Mouse (Mus musculus): Measurements from ENCODE around the gene Rest. TPM values are rescaled to one million over a fixed set of nuclear protein-coding genes. Genes with fewer than 3 reads are reported as not detected.

Rest gene
- polyA plus RNA-seq, 1 experiment from 2014 or later: 21.1 TPM

DNA sequence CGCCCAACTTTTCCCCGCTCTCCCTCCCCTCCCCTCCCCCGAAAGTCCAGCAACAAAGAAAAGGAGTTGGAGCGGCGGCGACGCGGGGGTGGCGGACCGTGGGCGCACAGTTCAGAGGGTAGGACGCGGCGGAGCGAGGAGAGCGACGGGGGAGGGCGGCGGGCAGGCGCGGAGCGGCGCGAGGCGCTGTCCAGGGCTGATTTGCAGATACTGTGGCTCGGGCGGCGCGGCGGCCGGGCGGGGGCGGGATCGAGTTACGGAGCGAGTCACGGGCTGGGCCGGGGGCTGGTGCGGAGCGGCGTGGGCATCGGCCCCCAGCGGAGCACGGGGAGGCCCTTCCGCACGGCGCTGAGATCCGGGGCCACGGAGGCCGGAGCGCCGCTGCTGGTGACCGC is 377 bp downstream of the Rest start:
- Histone ChIP-seq H3K4me1 (peaks cover 28% of the 10 kb centered on the region), H3K9ac (peak overlapping the region; percentile 98), H3K4me2 (peak overlapping the region; percentile 75), H3K27ac (replicated peaks) (peak overlapping the region; percentile 98), H3K4me3 (peak overlapping the region; percentile 94), H3K27me3 (replicated peaks) (no peaks in the 10 kb centered on the region), H3K36me3 (peaks cover 26% of the 10 kb centered on the region), H3K9me3 (no peaks in the 10 kb centered on the region)
- 0% methylated on average over 33 of the region's 53 CpGs for WGBS
- ATAC-seq (ENCODE audit: extremely low read depth, insufficient number of reproducible peaks, low FRiP score, low TSS enrichment): peak; percentile 82

DNA sequence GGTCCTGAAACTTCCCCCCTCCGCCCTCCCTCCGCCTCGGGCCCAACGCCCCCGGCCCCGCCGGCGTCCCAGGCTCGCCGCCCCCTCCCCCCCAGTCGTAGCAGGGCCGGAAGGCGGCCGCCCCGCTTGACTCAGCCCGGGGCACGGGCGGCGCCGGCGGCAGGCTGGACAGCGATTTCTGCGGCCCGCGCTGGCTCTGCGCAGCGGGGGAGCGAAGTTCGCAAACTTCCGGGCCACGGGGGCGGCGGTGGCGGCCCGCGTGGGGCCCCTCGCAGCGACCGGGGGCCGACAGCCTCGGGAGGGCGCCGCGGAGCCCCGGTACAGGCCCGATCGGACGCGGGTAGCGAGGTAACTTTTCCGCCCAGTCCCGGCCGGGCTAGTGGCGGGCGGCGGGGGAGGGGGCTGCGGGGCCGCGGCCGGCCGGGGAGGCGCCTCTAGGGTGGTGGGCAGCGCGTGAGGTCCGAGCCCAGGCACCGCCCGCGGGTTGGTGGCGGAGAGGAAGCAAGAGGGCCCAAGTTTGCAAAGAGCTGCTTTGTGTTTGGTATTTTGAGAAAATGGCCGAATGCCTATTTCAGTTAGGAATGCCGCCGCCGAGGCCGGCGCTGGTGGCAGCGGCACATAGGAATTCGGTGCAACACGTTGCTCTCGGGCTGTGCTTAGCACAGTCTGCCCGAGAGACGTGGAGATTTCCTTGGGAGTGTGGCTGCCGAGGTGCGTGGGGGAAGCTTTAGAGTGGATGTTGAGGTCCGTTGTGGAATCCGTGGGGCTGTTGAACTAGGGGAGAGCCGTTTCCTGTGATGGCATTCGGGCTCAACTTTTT is 985 bp downstream of the Rest start:
- Histone ChIP-seq H3K36me3 (peaks cover 32% of the 10 kb centered on the region), H3K27ac (replicated peaks) (peak overlapping the region; percentile 98), H3K9ac (peak overlapping the region; percentile 98), H3K4me3 (peak overlapping the region; percentile 94), H3K4me1 (peaks cover 30% of the 10 kb centered on the region), H3K9me3 (no peaks in the 10 kb centered on the region), H3K4me2 (peak overlapping the region; percentile 75), H3K27me3 (replicated peaks) (no peaks in the 10 kb centered on the region)
- under 1% methylated on average over 75 of the region's 87 CpGs for WGBS
- peak; percentile 41; the same call in 1 of the 2 replicates for ATAC-seq (ENCODE audit: extremely low read depth, insufficient number of reproducible peaks, low FRiP score, low TSS enrichment)

- H3K9ac ChIP-seq: peak overlapping the region; percentile 98
- peak overlapping the region; percentile 75 for H3K4me2 ChIP-seq
- H3K4me1 ChIP-seq: peaks cover 32% of the 10 kb centered on the region
- peak overlapping the region; percentile 94 for H3K4me3 ChIP-seq
- 2% methylated on average over 11 of the region's 11 CpGs for WGBS
- peak overlapping the region; percentile 98 for H3K27ac ChIP-seq (replicated peaks)
- peaks cover 39% of the 10 kb centered on the region for H3K36me3 ChIP-seq
- H3K27me3 ChIP-seq (replicated peaks): no peaks in the 10 kb centered on the region
- H3K9me3 ChIP-seq: no peaks in the 10 kb centered on the region
- no peak for ATAC-seq (ENCODE audit: extremely low read depth, insufficient number of reproducible peaks, low FRiP score, low TSS enrichment)
Measured at GRCm38 (mm10) chr5:77266886-77267401, 1.7 kb downstream of the Rest start.

DNA sequence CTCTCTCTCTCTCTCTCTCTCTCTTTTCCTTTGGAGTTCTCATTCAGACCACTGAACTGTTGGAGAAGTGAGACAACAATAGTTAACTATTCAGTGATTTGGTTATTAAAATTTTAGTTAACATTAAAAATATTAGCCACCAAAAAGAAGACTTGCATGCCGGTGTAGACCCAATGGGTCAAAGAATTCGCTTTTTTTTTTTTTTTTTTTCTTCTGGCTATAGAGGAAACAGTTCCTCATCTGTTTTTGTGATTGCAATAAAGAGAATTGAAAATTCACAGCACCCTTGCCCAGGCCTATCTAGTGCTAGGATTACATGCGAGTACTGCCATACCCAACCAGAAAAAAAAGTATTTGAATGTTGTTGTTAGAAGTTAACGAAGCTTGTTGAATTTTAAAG is 2.1 kb downstream of the Rest start:
- H3K4me1 ChIP-seq: peaks cover 32% of the 10 kb centered on the region
- WGBS: 62% methylated on average over 4 of the region's 4 CpGs
- H3K9ac ChIP-seq: peak overlapping the region; percentile 98
- no peaks in the 10 kb centered on the region for H3K9me3 ChIP-seq
- peak overlapping the region; percentile 94 for H3K4me3 ChIP-seq
- H3K27ac ChIP-seq (replicated peaks): no peak overlapping the region
- H3K36me3 ChIP-seq: peaks cover 44% of the 10 kb centered on the region
- ATAC-seq (ENCODE audit: extremely low read depth, insufficient number of reproducible peaks, low FRiP score, low TSS enrichment): no peak
- H3K27me3 ChIP-seq (replicated peaks): no peaks in the 10 kb centered on the region
- H3K4me2 ChIP-seq: peak overlapping the region; percentile 75

DNA sequence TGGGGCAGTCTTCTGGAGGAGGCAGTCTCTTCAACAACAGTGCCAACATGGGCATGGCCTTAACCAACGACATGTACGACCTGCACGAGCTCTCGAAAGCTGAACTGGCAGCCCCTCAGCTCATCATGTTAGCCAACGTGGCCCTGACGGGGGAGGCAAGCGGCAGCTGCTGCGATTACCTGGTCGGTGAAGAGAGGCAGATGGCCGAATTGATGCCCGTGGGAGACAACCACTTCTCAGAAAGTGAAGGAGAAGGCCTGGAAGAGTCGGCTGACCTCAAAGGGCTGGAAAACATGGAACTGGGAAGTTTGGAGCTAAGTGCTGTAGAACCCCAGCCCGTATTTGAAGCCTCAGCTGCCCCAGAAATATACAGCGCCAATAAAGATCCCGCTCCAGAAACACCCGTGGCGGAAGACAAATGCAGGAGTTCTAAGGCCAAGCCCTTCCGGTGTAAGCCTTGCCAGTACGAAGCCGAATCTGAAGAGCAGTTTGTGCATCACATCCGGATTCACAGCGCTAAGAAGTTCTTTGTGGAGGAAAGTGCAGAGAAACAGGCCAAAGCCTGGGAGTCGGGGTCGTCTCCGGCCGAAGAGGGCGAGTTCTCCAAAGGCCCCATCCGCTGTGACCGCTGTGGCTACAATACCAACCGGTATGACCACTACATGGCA is 2.8 kb downstream of the Rest start:
- Histone ChIP-seq H3K27me3 (replicated peaks) (no peaks in the 10 kb centered on the region), H3K27ac (replicated peaks) (no peak overlapping the region), H3K9ac (no peak overlapping the region), H3K4me2 (peak overlapping the region; percentile 75), H3K4me1 (peaks cover 33% of the 10 kb centered on the region), H3K9me3 (no peaks in the 10 kb centered on the region), H3K36me3 (peaks cover 50% of the 10 kb centered on the region), H3K4me3 (peak overlapping the region; percentile 94; the same call in 1 of the 2 replicates)
- WGBS: 90% methylated on average over 30 of the region's 30 CpGs
- ATAC-seq (ENCODE audit: extremely low read depth, insufficient number of reproducible peaks, low FRiP score, low TSS enrichment): no peak

- 71% methylated on average over 8 of the region's 8 CpGs for WGBS
Measured at GRCm38 (mm10) chr5:77269399-77269798, 4.1 kb downstream of the Rest start.

GRCm38 (mm10) chr5:77273151-77273550 is 7.9 kb downstream of the Rest start:
- peaks cover 97% of the 10 kb centered on the region for H3K36me3 ChIP-seq
- no peak overlapping the region for H3K4me3 ChIP-seq
- no peaks in the 10 kb centered on the region for H3K27me3 ChIP-seq (replicated peaks)
- no peak overlapping the region for H3K9ac ChIP-seq
- H3K9me3 ChIP-seq: no peaks in the 10 kb centered on the region
- no peak overlapping the region for H3K4me2 ChIP-seq
- WGBS: 73% methylated on average over 7 of the region's 7 CpGs
- no peak overlapping the region for H3K27ac ChIP-seq (replicated peaks)
- H3K4me1 ChIP-seq: peaks cover 30% of the 10 kb centered on the region
- ATAC-seq (ENCODE audit: extremely low read depth, insufficient number of reproducible peaks, low FRiP score, low TSS enrichment): no peak

More at GRCm38 (mm10) chr5:77269399-77269798, 4.1 kb downstream of the Rest start:
- Histone ChIP-seq H3K4me2 (no peak overlapping the region), H3K4me1 (peaks cover 42% of the 10 kb centered on the region), H3K36me3 (peaks cover 63% of the 10 kb centered on the region), H3K9ac (no peak overlapping the region), H3K4me3 (no peak overlapping the region), H3K27me3 (replicated peaks) (no peaks in the 10 kb centered on the region), H3K27ac (replicated peaks) (no peak overlapping the region), H3K9me3 (no peaks in the 10 kb centered on the region)
- ATAC-seq (ENCODE audit: extremely low read depth, insufficient number of reproducible peaks, low FRiP score, low TSS enrichment): no peak

DNA sequence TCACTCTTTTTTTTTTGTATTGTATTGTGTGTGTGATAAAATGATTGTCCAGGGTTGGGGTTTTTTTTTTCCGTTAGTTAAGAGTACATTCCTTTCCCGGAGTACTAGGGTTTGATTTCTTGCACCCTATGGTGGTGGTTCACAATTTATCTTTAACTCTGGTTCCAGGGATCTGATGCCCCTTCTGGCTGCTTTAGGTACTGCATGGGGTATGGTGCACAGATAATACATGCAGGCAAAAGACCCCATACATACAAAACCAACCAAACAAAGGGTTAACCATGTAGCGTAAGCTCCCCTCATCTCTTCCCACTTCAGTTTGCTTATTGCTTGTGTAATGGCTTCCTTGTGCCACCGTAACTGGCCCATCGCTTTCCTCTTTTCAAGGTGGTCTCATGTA is 10.7 kb downstream of the Rest start:
- no peaks in the 10 kb centered on the region for H3K9me3 ChIP-seq
- 89% methylated on average over 5 of the region's 5 CpGs for WGBS
- H3K27ac ChIP-seq (replicated peaks): no peak overlapping the region
- no peaks in the 10 kb centered on the region for H3K27me3 ChIP-seq (replicated peaks)
- no peak overlapping the region for H3K4me3 ChIP-seq
- peaks cover 97% of the 10 kb centered on the region for H3K36me3 ChIP-seq
- no peak overlapping the region for H3K9ac ChIP-seq
- no peak overlapping the region for H3K4me2 ChIP-seq
- no peak for ATAC-seq (ENCODE audit: extremely low read depth, insufficient number of reproducible peaks, low FRiP score, low TSS enrichment)
- peaks cover 25% of the 10 kb centered on the region; the same call in 1 of the 2 replicates for H3K4me1 ChIP-seq

- Histone ChIP-seq H3K27me3 (replicated peaks) (no peaks in the 10 kb centered on the region), H3K9me3 (no peaks in the 10 kb centered on the region), H3K4me1 (peaks cover 21% of the 10 kb centered on the region; the same call in 1 of the 2 replicates), H3K27ac (replicated peaks) (no peak overlapping the region), H3K9ac (no peak overlapping the region), H3K4me3 (no peak overlapping the region), H3K36me3 (peaks cover 97% of the 10 kb centered on the region), H3K4me2 (no peak overlapping the region)
- no peak for ATAC-seq (ENCODE audit: extremely low read depth, insufficient number of reproducible peaks, low FRiP score, low TSS enrichment)
- WGBS: 89% methylated on average over 6 of the region's 6 CpGs
Measured at GRCm38 (mm10) chr5:77277204-77277603, 11.9 kb downstream of the Rest start.

DNA sequence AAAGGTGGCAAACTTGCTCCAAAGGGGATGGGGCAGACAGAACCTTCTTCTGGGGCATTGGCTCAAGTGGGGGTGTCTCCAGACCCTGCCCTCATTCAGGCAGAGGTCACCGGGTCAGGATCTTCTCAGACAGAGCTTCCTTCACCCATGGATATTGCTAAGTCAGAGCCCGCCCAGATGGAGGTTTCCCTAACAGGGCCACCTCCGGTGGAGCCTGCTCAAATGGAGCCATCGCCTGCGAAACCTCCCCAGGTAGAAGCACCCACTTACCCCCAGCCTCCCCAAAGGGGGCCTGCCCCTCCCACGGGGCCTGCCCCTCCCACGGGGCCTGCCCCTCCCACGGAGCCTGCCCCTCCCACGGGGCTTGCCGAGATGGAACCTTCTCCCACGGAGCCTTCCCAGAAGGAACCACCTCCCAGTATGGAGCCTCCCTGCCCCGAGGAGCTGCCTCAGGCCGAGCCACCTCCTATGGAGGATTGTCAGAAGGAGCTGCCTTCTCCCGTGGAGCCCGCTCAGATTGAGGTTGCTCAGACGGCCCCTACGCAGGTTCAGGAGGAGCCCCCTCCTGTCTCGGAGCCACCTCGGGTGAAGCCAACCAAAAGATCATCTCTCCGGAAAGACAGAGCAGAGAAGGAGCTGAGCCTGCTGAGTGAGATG is 16.4 kb downstream of the Rest start:
- no peak overlapping the region for H3K4me3 ChIP-seq
- peaks cover 84% of the 10 kb centered on the region for H3K36me3 ChIP-seq
- 85% methylated on average over 20 of the region's 20 CpGs for WGBS
- no peak overlapping the region for H3K4me2 ChIP-seq
- H3K27me3 ChIP-seq (replicated peaks): no peaks in the 10 kb centered on the region
- no peak overlapping the region for H3K9ac ChIP-seq
- no peaks in the 10 kb centered on the region for H3K9me3 ChIP-seq
- no peak overlapping the region for H3K27ac ChIP-seq (replicated peaks)
- no peak for ATAC-seq (ENCODE audit: extremely low read depth, insufficient number of reproducible peaks, low FRiP score, low TSS enrichment)
- peaks cover 15% of the 10 kb centered on the region for H3K4me1 ChIP-seq

DNA sequence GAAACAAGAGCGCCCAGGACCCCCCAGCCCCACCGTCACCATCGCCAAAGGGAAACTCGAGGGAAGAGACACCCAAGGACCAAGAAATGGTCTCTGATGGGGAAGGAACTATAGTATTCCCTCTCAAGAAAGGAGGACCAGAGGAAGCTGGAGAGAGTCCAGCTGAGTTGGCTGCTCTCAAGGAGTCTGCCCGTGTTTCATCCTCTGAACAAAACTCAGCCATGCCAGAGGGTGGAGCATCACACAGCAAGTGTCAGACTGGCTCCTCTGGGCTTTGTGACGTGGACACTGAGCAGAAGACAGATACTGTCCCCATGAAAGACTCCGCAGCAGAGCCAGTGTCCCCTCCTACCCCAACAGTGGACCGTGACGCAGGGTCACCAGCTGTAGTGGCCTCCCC is 17.0 kb downstream of the Rest start:
- H3K9ac ChIP-seq: no peak overlapping the region
- no peak overlapping the region for H3K27ac ChIP-seq (replicated peaks)
- no peaks in the 10 kb centered on the region for H3K9me3 ChIP-seq
- no peak for ATAC-seq (ENCODE audit: extremely low read depth, insufficient number of reproducible peaks, low FRiP score, low TSS enrichment)
- no peak overlapping the region for H3K4me3 ChIP-seq
- H3K36me3 ChIP-seq: peaks cover 79% of the 10 kb centered on the region
- WGBS: 92% methylated on average over 9 of the region's 9 CpGs
- no peak overlapping the region for H3K4me2 ChIP-seq
- H3K27me3 ChIP-seq (replicated peaks): no peaks in the 10 kb centered on the region
- peaks cover 21% of the 10 kb centered on the region for H3K4me1 ChIP-seq
